Mouse (Mus musculus) lung, adult 2 months (tissue): ENCODE results near the gene Gm13276. TPM values are rescaled to one million over a fixed set of nuclear protein-coding genes. Genes with fewer than 3 reads are reported as not detected.
"Not testable (repeated sequence)": the region's sequence is repeated elsewhere in the genome, so short reads cannot be mapped to it uniquely, and the experiment has no call there.

Experiments used
- DNase-seq: peaks from one replicate; pipeline ENCODE4 v3.0.0; 2022
- H3K4me1 ChIP-seq: fragments of 200-500 bp; 2 replicates; pipeline ENCODE4 v1.6.1; 2011; ENCODE audit warnings: low read length; ENCODE audit not compliant: control insufficient read depth, insufficient read depth
- H3K4me3 ChIP-seq: fragments of 200-500 bp; replicated peaks from 2 replicates; pipeline ENCODE3; 2011; ENCODE audit warnings: low read depth, mild to moderate bottlenecking, control low read depth, low read length; ENCODE audit errors: extremely low read depth
- CTCF ChIP-seq: fragments of 200-500 bp; IDR thresholded peaks from 2 replicates; pipeline ENCODE4 v1.5.1; 2011; ENCODE audit warnings: mild to moderate bottlenecking, low read length, control low read depth; ENCODE audit not compliant: insufficient read depth
- POLR2A ChIP-seq: fragments of 200-500 bp; IDR thresholded peaks from 2 replicates; pipeline ENCODE4 v1.6.1; 2011; ENCODE audit warnings: low read depth, mild to moderate bottlenecking, control low read depth, low read length, borderline replicate concordance; ENCODE audit errors: extremely low read depth
- WGBS: fragments of 180-500 bp; shearing (Covaris S2); methylation state at CpG from one replicate; pipeline ENCODE4 v1.1.7; 2018; 5-methylcytosine and 5-hydroxymethylcytosine counted together
- polyA plus RNA-seq: library from polyadenylated mRNA; depleted of rRNA; stranded (reverse); fragments of >200 nt; gene quantifications from 2 replicates; pipeline ENCODE4 v1.2.3, GENCODE M21; 2012; rRNA removed

The Gm13276 gene
- polyA plus RNA-seq, 1 experiment, result not detected

DNA sequence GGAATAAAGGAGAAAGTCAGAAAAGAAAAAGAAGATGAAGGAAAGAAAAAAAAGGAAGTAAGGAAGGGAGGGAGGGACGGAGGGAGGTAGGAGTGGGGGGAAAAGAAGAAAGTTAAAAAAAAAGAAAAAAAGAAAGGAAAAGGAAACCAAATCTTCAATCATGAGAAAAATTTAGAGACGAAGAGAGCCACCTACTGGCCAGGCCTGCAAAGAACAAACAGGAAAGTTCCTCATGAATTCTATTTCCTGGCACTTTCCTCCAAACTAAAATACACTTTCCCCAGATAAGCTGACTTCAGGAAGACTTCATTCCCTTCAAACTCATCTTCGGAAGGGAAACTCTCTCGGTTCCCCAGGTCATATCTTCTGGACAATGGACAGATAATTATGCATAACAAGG, 45.0 kb downstream of the Gm13276 start:
- H3K4me3 ChIP-seq, result no peak overlapping the region
- WGBS, result 18% methylated on average over 4 of the region's 4 CpGs
- H3K4me1 ChIP-seq, result no peaks in the 10 kb centered on the region
- peak; percentile 9 for DNase-seq
- TF ChIP-seq POLR2A, result no peak
- 0 out of 2 replicates have a peak, but pooled peaks have one; percentile 7 for TF ChIP-seq CTCF

DNA sequence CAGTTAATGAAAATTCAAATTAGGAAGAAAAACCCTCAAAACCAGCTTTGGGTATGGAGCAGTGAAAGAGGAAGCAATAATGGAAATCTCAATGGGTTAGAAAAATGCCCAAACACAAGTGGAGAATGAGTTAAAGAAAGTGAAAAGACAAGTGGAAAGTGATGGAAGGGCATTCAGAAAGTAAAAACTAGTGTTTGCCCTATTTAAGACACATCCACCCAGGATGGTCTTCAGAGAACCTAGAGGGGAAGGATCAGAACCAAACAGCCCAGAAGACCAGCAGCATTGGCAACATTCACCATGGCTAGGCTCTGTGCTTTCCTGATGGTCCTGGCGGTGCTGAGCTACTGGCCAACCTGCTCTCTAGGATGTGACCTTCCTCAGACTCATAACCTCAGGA, 49.7 kb downstream of the Gm13276 start, which contains the start of gene Ifna5:
Gene Ifna5 (plus strand): TSS at position 301 of the 400 bp plus-strand sequence.
- not testable (repeated sequence) for DNase-seq, H3K4me3 ChIP-seq, H3K4me1 ChIP-seq
- 77% methylated on average over 1 of the region's 1 CpGs for WGBS

Other genes starting within 250 kb of the Gm13276 start
- gene Ifna15, start 227.5 kb upstream of the Gm13276 start, polyA plus RNA-seq, result not detected in 2 replicates
- gene Ifna14, start 213.9 kb upstream of the Gm13276 start, polyA plus RNA-seq, result not detected in 2 replicates
- gene Ifna9, start 193.3 kb upstream of the Gm13276 start, polyA plus RNA-seq, result not detected in 2 replicates
- gene Ifna12, start 182.3 kb upstream of the Gm13276 start, polyA plus RNA-seq, result not detected in 2 replicates
- gene C87499, start 151.3 kb upstream of the Gm13276 start, polyA plus RNA-seq, result not detected in 2 replicates
- gene Ifna13, start 141.2 kb upstream of the Gm13276 start, polyA plus RNA-seq, result not detected in 2 replicates
- not detected in 2 replicates for gene Ifna16, start 108.8 kb upstream of the Gm13276 start, polyA plus RNA-seq
- not detected in 2 replicates for gene Ifna2, start 101.8 kb upstream of the Gm13276 start, polyA plus RNA-seq
- gene Ifnab, start 94.3 kb upstream of the Gm13276 start, polyA plus RNA-seq, result not detected in 2 replicates
- gene Gm26566, start 63.9 kb upstream of the Gm13276 start, polyA plus RNA-seq, result 0.19 and 0.33 TPM in 2 replicates
- 19.6 and 19.7 TPM in 2 replicates for gene Klhl9, start 63.2 kb upstream of the Gm13276 start, polyA plus RNA-seq
- gene Gm13271, start 30.8 kb upstream of the Gm13276 start, polyA plus RNA-seq, result not detected in 2 replicates
- gene Gm13283, start 25.6 kb upstream of the Gm13276 start, polyA plus RNA-seq, result not detected in 2 replicates
- not detected in 2 replicates for gene Gm13290, start 11.9 kb upstream of the Gm13276 start, polyA plus RNA-seq
- gene Gm13289, start 8.8 kb upstream of the Gm13276 start, polyA plus RNA-seq, result not detected in 2 replicates
- not detected in 2 replicates for gene Gm13272, start 5.9 kb upstream of the Gm13276 start, polyA plus RNA-seq
- gene Ifnz, start 3.6 kb upstream of the Gm13276 start, polyA plus RNA-seq, result not detected in 2 replicates
- not detected in 2 replicates for gene Gm13277, start 2.9 kb downstream of the Gm13276 start, polyA plus RNA-seq
- not detected in 2 replicates for gene Gm13278, start 5.8 kb downstream of the Gm13276 start, polyA plus RNA-seq
- gene Gm13275, start 8.8 kb downstream of the Gm13276 start, polyA plus RNA-seq, result not detected in 2 replicates
- gene Gm13279, start 11.7 kb downstream of the Gm13276 start, polyA plus RNA-seq, result not detected in 2 replicates
- gene Gm13285, start 14.0 kb downstream of the Gm13276 start, polyA plus RNA-seq, result not detected in 2 replicates
- gene Gm13287, start 17.5 kb downstream of the Gm13276 start, polyA plus RNA-seq, result not detected in 2 replicates
- gene Gm13288, start 19.8 kb downstream of the Gm13276 start, polyA plus RNA-seq, result not detected in 2 replicates
- not detected in 2 replicates for gene Ifna7, start 30.5 kb downstream of the Gm13276 start, polyA plus RNA-seq
- not detected in 2 replicates for gene Ifna11, start 34.2 kb downstream of the Gm13276 start, polyA plus RNA-seq
- not detected in 2 replicates for gene Ifna6, start 41.7 kb downstream of the Gm13276 start, polyA plus RNA-seq
- gene Ifna5, start 49.8 kb downstream of the Gm13276 start, polyA plus RNA-seq, result not detected in 2 replicates
- not detected in 2 replicates for gene Ifna4, start 56.2 kb downstream of the Gm13276 start, polyA plus RNA-seq
- gene Ifna1, start 64.4 kb downstream of the Gm13276 start, polyA plus RNA-seq, result not detected in 2 replicates
- gene Ifne, start 94.5 kb downstream of the Gm13276 start, polyA plus RNA-seq, result not detected in 2 replicates